ENCODE assay signal across 7 mouse cellular contexts in genomic region chr11:109362463-109363190, GRCm38 (mm10). TPM values are rescaled to one million over a fixed set of nuclear protein-coding genes. Genes with fewer than 3 reads are reported as not detected.
A peak's percentile ranks its signal among the peaks of the same experiment; 100 is the strongest.
DNase-seq lines count a peak whose midpoint lies in the region; ATAC-seq lines count a peak whose summit lies in the region.

Gene Gna13 (plus strand): TSS chr11:109362831.

- WGBS in embryonic facial prominence, embryonic 11.5 days = under 1% methylated on average over 65 of the region's 89 CpGs
- under 1% methylated on average over 64 of the region's 89 CpGs for WGBS in limb, embryonic 11.5 days
- WGBS in midbrain, embryonic 14.5 days = under 1% methylated on average over 47 of the region's 89 CpGs

- H3K27ac ChIP-seq in embryonic facial prominence, embryonic 11.5 days (replicated peaks; ENCODE audit: low read depth, low read length) = peak within 1 kb of the TSS; percentile 84
- H3K27ac ChIP-seq in limb, embryonic 11.5 days (replicated peaks; ENCODE audit: low read depth, low read length) = peak within 1 kb of the TSS; percentile 91
- peak within 1 kb of the TSS; percentile 95 for H3K27ac ChIP-seq in midbrain, embryonic 14.5 days (replicated peaks; ENCODE audit: low read depth, low read length)

- no peaks in the 10 kb centered on the region; the same call in 1 of the 2 replicates for H3K36me3 ChIP-seq in embryonic facial prominence, embryonic 11.5 days (replicated peaks; ENCODE audit: control insufficient read depth, insufficient read depth, low read depth, low read length)
- no peaks in the 10 kb centered on the region for H3K36me3 ChIP-seq in limb, embryonic 11.5 days (ENCODE audit: control insufficient read depth, insufficient read depth, low read length)
- H3K36me3 ChIP-seq in midbrain, embryonic 14.5 days (ENCODE audit: control insufficient read depth, insufficient read depth, low read length) = peaks cover 14% of the 10 kb centered on the region; the same call in 1 of the 2 replicates

- no peaks in the 10 kb centered on the region for H3K27me3 ChIP-seq in embryonic facial prominence, embryonic 11.5 days (ENCODE audit: control insufficient read depth, insufficient read depth, low read length)
- H3K27me3 ChIP-seq in limb, embryonic 11.5 days (ENCODE audit: control insufficient read depth, insufficient read depth, low read length) = no peaks in the 10 kb centered on the region
- 0 out of 2 replicates have a peak, but pooled peaks cover 6% of the 10 kb centered on the region for H3K27me3 ChIP-seq in midbrain, embryonic 14.5 days (ENCODE audit: control insufficient read depth, insufficient read depth, low read length)

- H3K4me1 ChIP-seq in embryonic facial prominence, embryonic 11.5 days (ENCODE audit: control insufficient read depth, insufficient read depth, low read length) = no peaks in the 10 kb centered on the region
- H3K4me1 ChIP-seq in limb, embryonic 11.5 days (ENCODE audit: control insufficient read depth, insufficient read depth, low read length) = peaks cover 7% of the 10 kb centered on the region
- H3K4me1 ChIP-seq in midbrain, embryonic 14.5 days (ENCODE audit: control insufficient read depth, insufficient read depth, low read length) = peaks cover 26% of the 10 kb centered on the region

- ATAC-seq in embryonic facial prominence, embryonic 11.5 days (replicated peaks; ENCODE audit: insufficient number of reproducible peaks, low FRiP score, low TSS enrichment, low read depth) = peak; percentile 73
- ATAC-seq in limb, embryonic 11.5 days (ENCODE audit: insufficient number of reproducible peaks, low FRiP score, low TSS enrichment, low read depth) = peak; percentile 75
- peak; percentile 82 for ATAC-seq in midbrain, embryonic 14.5 days (ENCODE audit: low FRiP score, low TSS enrichment)

- H3K4me3 ChIP-seq in embryonic facial prominence, embryonic 11.5 days (ENCODE audit: low read depth, low read length) = peak within 1 kb of the TSS; percentile 89
- peak within 1 kb of the TSS; percentile 91 for H3K4me3 ChIP-seq in limb, embryonic 11.5 days (ENCODE audit: low read depth, low read length)
- H3K4me3 ChIP-seq in midbrain, embryonic 14.5 days (replicated peaks; ENCODE audit: low read depth, low read length) = peak within 1 kb of the TSS; percentile 95

- DNase-seq in adrenal gland, postnatal 14 days = peak; percentile 95
- peak; percentile 95 for DNase-seq in embryonic facial prominence, embryonic 11.5 days (ENCODE audit: low spot score)
- DNase-seq in heart, adult 11 months = peak; percentile 100
- peak; percentile 94 for DNase-seq in kidney, adult 18-20 months
- DNase-seq in limb, embryonic 11.5 days (ENCODE audit: low spot score) = peak; percentile 90
- peak; percentile 98 for DNase-seq in midbrain, embryonic 14.5 days
- peak; percentile 83 to 85 for DNase-seq in spleen, adult 18-20 months

- H3K9ac ChIP-seq in embryonic facial prominence, embryonic 11.5 days (replicated peaks; ENCODE audit: low read length) = peak within 1 kb of the TSS; percentile 92
- H3K9ac ChIP-seq in limb, embryonic 11.5 days (ENCODE audit: low read length) = peak within 1 kb of the TSS; percentile 91
- H3K9ac ChIP-seq in midbrain, embryonic 14.5 days (replicated peaks; ENCODE audit: low read length) = peak within 1 kb of the TSS; percentile 92

- H3K4me2 ChIP-seq in embryonic facial prominence, embryonic 11.5 days (ENCODE audit: low read depth, low read length) = peak within 1 kb of the TSS; percentile 78
- H3K4me2 ChIP-seq in limb, embryonic 11.5 days (ENCODE audit: low read depth, severe bottlenecking) = peak within 1 kb of the TSS; percentile 70
- peak within 1 kb of the TSS; percentile 90 for H3K4me2 ChIP-seq in midbrain, embryonic 14.5 days (ENCODE audit: low read length)

- no peaks in the 10 kb centered on the region for H3K9me3 ChIP-seq in embryonic facial prominence, embryonic 11.5 days (replicated peaks; ENCODE audit: control insufficient read depth, low read length)
- H3K9me3 ChIP-seq in limb, embryonic 11.5 days (ENCODE audit: control insufficient read depth, low read length) = no peaks in the 10 kb centered on the region
- H3K9me3 ChIP-seq in midbrain, embryonic 14.5 days (ENCODE audit: control insufficient read depth, low read length) = no peaks in the 10 kb centered on the region

RNA-seq across cellular contexts. Expression of gene Gna13, which starts in this region (rescaled TPM):
- 61.7 and 65.3 TPM in 2 replicates for total RNA-seq in adrenal gland, postnatal 14 days (2021)
- 20.8 and 20.9 TPM in 2 replicates for polyA plus RNA-seq in embryonic facial prominence, embryonic 11.5 days (2014; fragmentation: Nextera tagmentation; extraction: Ambion mirVana)
- polyA plus RNA-seq in limb, embryonic 11.5 days (2014; fragmentation: Nextera tagmentation; extraction: Ambion mirVana) = 25.4 and 27.5 TPM in 2 replicates
- polyA plus RNA-seq in midbrain, embryonic 14.5 days (2014; fragmentation: Nextera tagmentation; extraction: Ambion mirVana) = 16.4 and 21.7 TPM in 2 replicates

Comparison
In these comparisons a context has a peak if more than half of its experiments do, and no peak if none do; other contexts are left out.
1. Peak in every context shown above with its lines: DNase-seq, ATAC-seq, H3K4me3 ChIP-seq and H3K27ac ChIP-seq.